Mouse (Mus musculus) adrenal gland (tissue): Measurements from ENCODE around the gene Idi1.
"Not testable (repeated sequence)": the region's sequence is repeated elsewhere in the genome, so short reads cannot be mapped to it uniquely, and the experiment has no call there.

Experiments
- intact Hi-C: fragments of 180-260 bp; cut with DNase I; formaldehyde crosslinking; loops from one replicate; pipeline ENCODE4 v1.15.1; 2025
- microRNA-seq, 2 experiments: library from miRNA; unstranded; fragments of <30 nt; microRNA quantifications; one replicate each; pipeline ENCODE4; 2019

Idi1 gene

GRCm38 (mm10) chr13:8883870-8884269 lies 1.4 kb upstream of the Idi1 start:
- intact Hi-C loops, result not testable (repeated sequence)

DNA sequence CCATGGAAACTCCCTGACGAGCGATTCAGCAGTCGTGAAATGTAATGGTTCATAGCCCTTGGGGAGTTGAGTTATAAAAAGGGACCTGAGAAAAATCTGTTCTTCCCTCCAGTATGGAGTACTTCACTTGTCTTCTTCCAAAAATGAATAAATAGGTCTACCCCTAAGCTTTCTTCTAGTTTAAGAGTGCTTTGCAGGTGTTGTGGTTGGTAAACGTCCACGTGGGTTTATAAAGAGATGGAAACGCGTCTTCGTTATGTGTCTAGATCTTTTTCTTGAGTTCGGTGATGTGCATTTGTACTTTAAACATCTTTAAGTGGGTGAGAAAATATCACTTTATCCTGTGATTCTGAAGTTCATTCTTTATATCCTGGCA lies 872 bp downstream of the Idi1 start:
- intact Hi-C loops, result no loop called here

GRCm38 (mm10) chr13:8888603-8889002 lies 3.3 kb downstream of the Idi1 start:
- intact Hi-C loops, result no loop called here

GRCm38 (mm10) chr13:8905986-8906385 lies 20.7 kb downstream of the Idi1 start:
- intact Hi-C loops, result not testable (repeated sequence)

DNA sequence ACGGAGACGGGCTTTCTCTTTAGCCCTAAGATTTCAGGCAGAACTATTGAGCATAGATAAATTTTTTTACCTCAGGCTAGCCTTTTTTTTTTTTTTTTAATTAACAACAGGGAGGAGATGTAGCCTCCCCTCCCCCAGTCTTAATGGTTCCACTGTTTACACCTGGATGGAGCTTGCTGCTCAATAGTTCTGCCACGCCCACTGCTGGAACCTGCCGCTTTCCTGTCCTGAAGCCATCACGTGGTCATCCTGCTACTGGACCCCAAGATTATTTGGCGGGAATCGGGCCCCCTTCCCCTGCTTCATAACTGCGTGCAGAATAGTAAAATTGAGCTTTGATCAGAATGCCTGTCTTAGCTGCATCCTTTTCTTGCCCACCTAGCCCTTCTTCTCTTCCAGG lies 28.6 kb downstream of the Idi1 start:
- intact Hi-C loops, result not testable (repeated sequence)

- intact Hi-C loops, result no loop called here
Measured at GRCm38 (mm10) chr13:8933499-8933898, 48.2 kb downstream of the Idi1 start.

DNA sequence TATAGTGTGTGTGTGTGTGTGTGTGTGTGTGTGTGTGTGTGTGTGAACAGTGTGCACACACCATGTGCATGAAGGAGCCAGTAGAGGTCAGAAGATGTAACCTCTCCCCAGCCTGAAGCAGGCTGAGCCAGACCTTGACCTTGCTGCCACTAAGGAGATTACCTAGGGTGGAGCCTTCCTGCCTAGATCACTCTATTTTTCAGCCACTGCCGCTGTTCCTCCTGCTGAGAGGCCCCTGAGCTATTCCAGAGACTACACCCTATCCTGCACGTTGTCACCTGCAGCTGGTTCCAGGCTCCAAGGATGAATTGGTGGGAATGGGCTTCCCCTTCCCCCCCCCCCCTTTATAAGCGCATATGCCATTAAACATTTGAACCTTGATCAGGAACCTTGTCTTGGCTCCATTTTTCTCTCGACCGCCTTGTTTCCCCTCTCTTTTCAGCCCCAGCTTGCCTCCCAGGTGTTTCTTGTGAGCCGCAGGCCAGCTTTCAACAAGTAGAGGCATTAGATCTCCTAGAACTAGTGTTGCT lies 52.4 kb downstream of the Idi1 start:
- intact Hi-C loops, result not testable (repeated sequence)

DNA sequence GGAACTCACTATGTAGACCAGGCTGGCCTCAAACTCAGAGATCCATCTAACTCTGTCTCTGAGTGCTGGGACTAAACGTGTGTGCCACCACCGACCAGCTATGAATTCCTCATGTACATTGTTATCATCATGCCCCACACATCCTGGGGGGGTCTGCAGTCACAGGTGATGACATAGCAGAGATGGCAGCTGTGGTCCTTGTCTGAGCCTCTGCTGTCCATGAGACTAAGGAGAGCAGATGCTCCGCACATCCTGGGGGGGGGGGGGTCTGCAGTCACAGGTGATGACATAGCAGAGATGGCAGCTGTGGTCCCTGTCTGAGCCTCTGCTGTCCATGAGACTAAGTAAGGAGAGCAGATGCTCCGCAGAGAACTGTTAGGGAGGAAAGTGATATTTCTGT lies 55.8 kb downstream of the Idi1 start:
- intact Hi-C loops, result not testable (repeated sequence)

DNA sequence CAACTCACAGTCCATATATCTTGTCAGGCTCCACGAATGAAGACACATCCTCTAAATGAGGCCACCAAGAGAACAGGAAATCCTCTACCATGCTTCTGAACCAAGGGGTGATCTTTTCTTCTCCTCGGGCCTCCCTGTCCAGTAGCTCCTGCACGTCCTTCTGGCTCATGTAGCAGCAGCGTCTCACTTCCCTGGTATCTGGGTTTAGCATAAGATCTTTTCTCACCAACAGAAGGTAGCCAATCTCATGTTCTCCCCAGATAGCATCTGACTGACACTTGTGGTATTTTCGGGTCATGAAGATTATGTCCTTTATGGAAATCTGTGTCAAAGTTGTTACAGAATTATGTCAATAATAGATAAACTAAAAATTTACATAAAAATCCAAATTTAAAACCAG lies 56.4 kb downstream of the Idi1 start:
- intact Hi-C loops, result not testable (repeated sequence)

Small RNA genes within 50 kb of the gene (microRNA-seq; reads per million reads assigned to microRNA genes)
- gene Gm22750, result 0 reads per million in 2 experiments
